Mouse (Mus musculus): Measurements from ENCODE around the gene Gm28729.

DNA sequence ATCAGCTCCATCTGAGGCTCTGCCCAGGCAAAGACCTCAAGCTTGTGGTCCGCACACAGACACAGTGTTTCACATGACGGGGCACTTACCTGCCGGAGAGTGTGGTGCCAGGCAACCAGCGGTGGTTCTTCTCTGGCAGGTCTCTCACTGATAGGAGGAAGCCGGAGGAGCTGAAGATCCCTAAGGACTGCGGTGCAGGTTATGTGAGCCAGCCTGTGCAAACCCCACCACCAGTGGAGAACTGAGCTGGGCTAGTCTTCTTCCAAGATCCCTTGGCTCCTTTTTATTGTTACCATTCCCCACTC is 12.5 kb upstream of the Gm28729 start:
- TF ChIP-seq CTCF (conservative IDR thresholded peaks at IDR 0.05; ENCODE audit: low read length) (no peak), POU5F1 (IDR thresholded peaks at IDR 0.05; ENCODE audit: borderline replicate concordance, low read length) (no peak), NANOG (IDR thresholded peaks at IDR 0.05; ENCODE audit: borderline replicate concordance, low read length) (no peak)
